Mouse (Mus musculus): ENCODE data around the gene Litaf.

DNA sequence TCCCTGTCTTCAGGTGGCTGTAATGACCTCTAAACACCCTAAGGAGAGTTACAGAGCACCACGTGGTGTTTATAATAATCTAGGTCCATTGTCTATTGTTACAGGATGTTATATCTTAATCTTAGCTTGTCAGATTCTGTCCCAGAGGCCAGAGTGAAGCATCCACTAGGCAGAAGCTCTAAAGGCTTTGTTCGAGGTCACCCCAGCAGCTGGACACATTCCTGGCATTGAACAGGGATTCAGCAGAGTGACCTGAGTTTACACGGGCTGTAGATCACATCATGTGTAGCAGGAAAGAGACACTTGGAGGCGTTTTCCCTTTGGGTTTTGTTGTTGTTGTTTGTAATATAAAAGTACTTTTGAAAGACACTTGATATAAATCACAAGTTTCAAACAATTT lies 26.1 kb upstream of the Litaf start:
- no peak for TF ChIP-seq CTCF (IDR thresholded peaks at IDR 0.05; ENCODE audit: low read depth)
- TF ChIP-seq EP300 (optimal IDR thresholded peaks at IDR 0.05) = no peak

All from stomach, postnatal 0 days (tissue).